ENCODE assay signal across 29 mouse cellular contexts in genomic region chr7:45213708-45214107, GRCm38 (mm10). TPM values are rescaled to one million over a fixed set of nuclear protein-coding genes. Genes with fewer than 3 reads are reported as not detected.
DNase-seq lines count a peak whose midpoint lies in the region; ATAC-seq and TF ChIP-seq lines count a peak whose summit lies in the region.
"Had no signal": no experiment of that assay in that cellular context is flagged by ENCODE, and none has a peak within 500 bp of the region (broad histone marks: within the 10 kb centered on the region; RNA-seq: fewer than 3 reads in every experiment).

No protein-coding gene starts in this region.

- ATAC-seq in forebrain, postnatal 0 days = no peak
- no peak for ATAC-seq in forebrain, embryonic 12.5 days (ENCODE audit: low FRiP score)
- ATAC-seq in liver, embryonic 16.5 days (ENCODE audit: low read depth) = peak; percentile 66
- ATAC-seq in megakaryocyte progenitor cell, adult 5-6 weeks (replicated peaks; ENCODE audit: poor library complexity) = no peak
- ATAC-seq: intestine, postnatal 0 days; midbrain, embryonic 15.5 days had no signal

- no peak overlapping the region for H3K4me3 ChIP-seq in forebrain, postnatal 0 days (ENCODE audit: low read depth, low read length)
- no peak overlapping the region for H3K4me3 ChIP-seq in forebrain, embryonic 12.5 days (replicated peaks)
- no peak overlapping the region for H3K4me3 ChIP-seq in MEL (ENCODE audit: control insufficient read depth in 1 of 2, insufficient read depth in 1 of 2, low read depth in 2 of 2, low read length in 2 of 2)
- no peak overlapping the region for H3K4me3 ChIP-seq in liver, adult 2 months (ENCODE audit: insufficient read depth, low read depth, low read length)
- no peak overlapping the region for H3K4me3 ChIP-seq in liver, embryonic 16.5 days (ENCODE audit: low read depth, low read length)
- H3K4me3 ChIP-seq: heart, embryonic 10.5 days; layer of hippocampus, adult 2 months; left cerebral cortex, adult 2 months; midbrain, embryonic 10.5 days; midbrain, embryonic 15.5 days had no signal

- no peaks in the 10 kb centered on the region for H3K36me3 ChIP-seq in forebrain, postnatal 0 days (ENCODE audit: insufficient read depth)
- H3K36me3 ChIP-seq in forebrain, embryonic 12.5 days (replicated peaks) = peaks cover 11% of the 10 kb centered on the region
- peaks cover 0 to 14% of the 10 kb centered on the region in 2 experiments; a peak in 2 of 4 replicates for H3K36me3 ChIP-seq in MEL (ENCODE audit: control insufficient read depth in 1 of 2, insufficient read depth in 2 of 2, low read length in 2 of 2)
- no peaks in the 10 kb centered on the region for H3K36me3 ChIP-seq in liver, adult 2 months (ENCODE audit: control insufficient read depth, insufficient read depth, low read length)
- H3K36me3 ChIP-seq in liver, embryonic 16.5 days (ENCODE audit: control insufficient read depth, insufficient read depth) = no peaks in the 10 kb centered on the region
- H3K36me3 ChIP-seq: midbrain, embryonic 15.5 days had no signal

- H3K9ac ChIP-seq in forebrain, postnatal 0 days = no peak overlapping the region
- H3K9ac ChIP-seq in forebrain, embryonic 12.5 days = no peak overlapping the region
- no peak overlapping the region for H3K9ac ChIP-seq in MEL (ENCODE audit: control insufficient read depth, low read depth, low read length, poor library complexity, severe bottlenecking)
- H3K9ac ChIP-seq in liver, adult 2 months (ENCODE audit: low read depth, low read length) = no peak overlapping the region
- H3K9ac ChIP-seq in liver, embryonic 16.5 days (ENCODE audit: low read depth, low read length) = no peak overlapping the region
- H3K9ac ChIP-seq: hindbrain, embryonic 14.5 days; lung, embryonic 14.5 days; midbrain, embryonic 15.5 days had no signal

- no peaks in the 10 kb centered on the region for H3K79me2 ChIP-seq in MEL (ENCODE audit: control insufficient read depth, insufficient read depth, low read length, poor library complexity)
- H3K79me2 ChIP-seq in liver, adult 2 months (ENCODE audit: control insufficient read depth, insufficient read depth, low read length) = no peaks in the 10 kb centered on the region

- intact Hi-C loops in left cerebral cortex, postnatal 25 days (cut with DNase I) = no loop called here

- WGBS in forebrain, postnatal 0 days = 67% methylated on average over 5 of the region's 5 CpGs
- 66% methylated on average over 5 of the region's 5 CpGs for WGBS in forebrain, embryonic 12.5 days
- 37% methylated on average over 5 of the region's 5 CpGs for WGBS in liver, adult 2 months
- 67% methylated on average over 5 of the region's 5 CpGs for WGBS in liver, embryonic 16.5 days (ENCODE audit: insufficient replicate concordance)

- TF ChIP-seq POLR2A in MEL (IDR thresholded peaks at IDR 0.05; ENCODE audit: control insufficient read depth in 1 of 2, insufficient read depth in 1 of 2, low read depth in 1 of 2, low read length in 2 of 2, poor library complexity in 1 of 2) = no peak
- TF ChIP-seq POLR2A in liver, adult 2 months (IDR thresholded peaks at IDR 0.05; ENCODE audit: extremely low read depth, insufficient read depth, low read length) = no peak

- TF ChIP-seq EP300 in MEL (IDR thresholded peaks at IDR 0.05; ENCODE audit: low read depth in 1 of 2, low read length in 2 of 2) = no peak

- peaks cover 14% of the 10 kb centered on the region for H3K4me1 ChIP-seq in forebrain, postnatal 0 days (ENCODE audit: insufficient read depth)
- peaks cover 29% of the 10 kb centered on the region for H3K4me1 ChIP-seq in forebrain, embryonic 12.5 days
- H3K4me1 ChIP-seq in MEL (ENCODE audit: control insufficient read depth in 1 of 2, insufficient read depth in 2 of 2, low read length in 2 of 2) = peaks cover 10 to 31% of the 10 kb centered on the region in 2 experiments
- peaks cover 3% of the 10 kb centered on the region for H3K4me1 ChIP-seq in liver, adult 2 months (ENCODE audit: control insufficient read depth, insufficient read depth, low read length)
- peaks cover 19% of the 10 kb centered on the region for H3K4me1 ChIP-seq in liver, embryonic 16.5 days (ENCODE audit: control insufficient read depth, low read depth, low read length)

- TF ChIP-seq CTCF in forebrain, postnatal 0 days (IDR thresholded peaks at IDR 0.05; ENCODE audit: low read depth) = no peak
- no peak for TF ChIP-seq CTCF in MEL (IDR thresholded peaks at IDR 0.05 in 2 of 3, conservative IDR thresholded peaks at IDR 0.05 in 1 of 3; ENCODE audit: control insufficient read depth in 1 of 3, insufficient read depth in 1 of 3, low read depth in 2 of 3, low read length in 3 of 3, poor library complexity in 1 of 3, severe bottlenecking in 1 of 3)
- no peak for TF ChIP-seq CTCF in liver, adult 2 months (IDR thresholded peaks at IDR 0.05; ENCODE audit: low read depth, low read length)

- TF ChIP-seq RAD21 in MEL (IDR thresholded peaks at IDR 0.05; ENCODE audit: low read depth, low read length) = no peak

- H3K27me3 ChIP-seq in forebrain, postnatal 0 days (ENCODE audit: insufficient read depth, low read length) = peaks cover 8% of the 10 kb centered on the region
- peaks cover 37% of the 10 kb centered on the region for H3K27me3 ChIP-seq in forebrain, embryonic 12.5 days
- no peaks in the 10 kb centered on the region for H3K27me3 ChIP-seq in MEL (ENCODE audit: control insufficient read depth in 1 of 2, insufficient read depth in 2 of 2, low read length in 2 of 2)
- H3K27me3 ChIP-seq in liver, adult 2 months (ENCODE audit: control insufficient read depth, insufficient read depth, low read length) = peaks cover 3% of the 10 kb centered on the region; the same call in 1 of the 2 replicates
- peaks cover 19% of the 10 kb centered on the region for H3K27me3 ChIP-seq in liver, embryonic 16.5 days (ENCODE audit: control insufficient read depth, insufficient read depth, low read depth, low read length)

- no peaks in the 10 kb centered on the region for H3K9me3 ChIP-seq in forebrain, postnatal 0 days (ENCODE audit: low read length)
- H3K9me3 ChIP-seq in forebrain, embryonic 12.5 days = no peaks in the 10 kb centered on the region
- no peaks in the 10 kb centered on the region for H3K9me3 ChIP-seq in MEL (replicated peaks; ENCODE audit: insufficient read depth, low read length)
- H3K9me3 ChIP-seq in liver, embryonic 16.5 days (replicated peaks; ENCODE audit: control insufficient read depth, low read length) = no peaks in the 10 kb centered on the region
- H3K9me3 ChIP-seq: heart, embryonic 10.5 days; midbrain, embryonic 10.5 days; midbrain, embryonic 15.5 days had no signal

- no peak for DNase-seq in forebrain, postnatal 0 days
- no peak for DNase-seq in MEL (ENCODE audit: low read depth, low spot score)
- peak; percentile 10 for DNase-seq in liver, adult 2 months (ENCODE audit: extremely low read depth, low read depth, low spot score)
- DNase-seq in left cerebral cortex, postnatal 25 days (ENCODE audit: low spot score in 2 of 2) = no peak
- DNase-seq: adrenal gland, postnatal 10 days; cerebellum, adult 8-10 months; cerebellum, postnatal 25 days; gastrocnemius, postnatal 14 days; heart, postnatal 36 days; kidney, adult 9 months; kidney, postnatal 25 days; left cerebral cortex, postnatal 4 days; lung, embryonic 14.5 days; lung, postnatal 14 days; right cerebral cortex, postnatal 4 days had no signal

- no peak overlapping the region for H3K4me2 ChIP-seq in forebrain, postnatal 0 days (ENCODE audit: low read depth)
- H3K4me2 ChIP-seq in forebrain, embryonic 12.5 days = no peak overlapping the region
- H3K4me2 ChIP-seq in liver, embryonic 16.5 days (ENCODE audit: low read depth, low read length) = no peak overlapping the region
- H3K4me2 ChIP-seq: hindbrain, embryonic 14.5 days; lung, embryonic 14.5 days; midbrain, embryonic 15.5 days had no signal

- 0 out of 2 replicates have a peak overlapping the region, but pooled peaks have one; percentile 40 for H3K27ac ChIP-seq in forebrain, postnatal 0 days (ENCODE audit: low read depth, low read length)
- no peak overlapping the region for H3K27ac ChIP-seq in forebrain, embryonic 12.5 days
- H3K27ac ChIP-seq in MEL (ENCODE audit: control insufficient read depth, low read depth, low read length) = no peak overlapping the region
- H3K27ac ChIP-seq in liver, adult 2 months (replicated peaks; ENCODE audit: insufficient read depth, low read depth, low read length) = no peak overlapping the region
- H3K27ac ChIP-seq in liver, embryonic 16.5 days (ENCODE audit: low read length) = no peak overlapping the region
- H3K27ac ChIP-seq: heart, embryonic 10.5 days; hindbrain, embryonic 14.5 days; layer of hippocampus, adult 2 months; left cerebral cortex, adult 2 months; midbrain, embryonic 10.5 days; midbrain, embryonic 15.5 days had no signal

RNA-seq across cellular contexts. Expression of gene Dkkl1, which starts 1.8 kb away (rescaled TPM):
- total RNA-seq in forebrain, postnatal 0 days (2014; rRNA removed) = 8.4 and 9.1 TPM in 2 replicates
- 8.9 and 12.1 TPM in 2 replicates for polyA plus RNA-seq in forebrain, postnatal 0 days (2015; fragmentation: Nextera tagmentation; extraction: Ambion mirVana)
- polyA plus RNA-seq in forebrain, embryonic 12.5 days (2016; fragmentation: Nextera tagmentation; extraction: Ambion mirVana) = 0.72 and 0.78 TPM in 2 replicates
- 8.5 and 9.2 TPM in 2 replicates for total RNA-seq in MEL (2012; rRNA removed)
- 10 to 100 TPM in 1 of 2 experiments, not detected in 1; 32.0 TPM for polyA plus RNA-seq in MEL (2012; ENCODE audit: insufficient read depth in 1 of 2, insufficient read length in 2 of 2, low read depth in 1 of 2, low replicate concordance in 2 of 2, missing spikeins in 1 of 2)
- total RNA-seq in liver, adult 2 months (2014; rRNA removed) = not detected in 2 replicates
- 0.21 TPM in 1 of 2 replicates, not detected in the other for polyA plus RNA-seq in liver, adult 2 months (2012; rRNA removed)
- 1.5 and 2.2 TPM in 2 replicates for polyA plus RNA-seq in liver, embryonic 16.5 days (2015; fragmentation: Nextera tagmentation; extraction: Ambion mirVana)
- 3.8 and 5.4 TPM in 2 replicates for total RNA-seq in megakaryocyte progenitor cell, adult 5-6 weeks (2015)
- total RNA-seq in megakaryocyte progenitor cell, adult 5-6 weeks (2017) = 4.2 and 5.6 TPM in 2 replicates
- 10 to 100 TPM; 25.1 to 29.2 TPM for total RNA-seq in left cerebral cortex, postnatal 25 days (2021)
- total RNA-seq: gastrocnemius, postnatal 14 days; heart, postnatal 36 days had no signal
- polyA plus RNA-seq: lung, embryonic 14.5 days had no signal

RNA-seq across cellular contexts. Expression of gene Tead2, which starts 1.8 kb away (rescaled TPM):
- 30.6 and 40.6 TPM in 2 replicates for total RNA-seq in forebrain, postnatal 0 days (2014; rRNA removed)
- polyA plus RNA-seq in forebrain, postnatal 0 days (2015; fragmentation: Nextera tagmentation; extraction: Ambion mirVana) = 18.4 and 22.5 TPM in 2 replicates
- 245 and 256 TPM in 2 replicates for polyA plus RNA-seq in forebrain, embryonic 12.5 days (2016; fragmentation: Nextera tagmentation; extraction: Ambion mirVana)
- 0.19 TPM in 1 of 2 replicates, not detected in the other for total RNA-seq in MEL (2012; rRNA removed)
- under 1 TPM in 1 of 2 experiments, not detected in 1; 0.38 TPM for polyA plus RNA-seq in MEL (2012; ENCODE audit: insufficient read depth in 1 of 2, insufficient read length in 2 of 2, low read depth in 1 of 2, low replicate concordance in 2 of 2, missing spikeins in 1 of 2)
- 1.2 and 1.5 TPM in 2 replicates for total RNA-seq in liver, adult 2 months (2014; rRNA removed)
- polyA plus RNA-seq in liver, adult 2 months (2012; rRNA removed) = 0.97 and 2.9 TPM in 2 replicates
- polyA plus RNA-seq in liver, embryonic 16.5 days (2015; fragmentation: Nextera tagmentation; extraction: Ambion mirVana) = 5.0 and 6.5 TPM in 2 replicates
- 2.2 TPM in 1 of 2 replicates, not detected in the other for total RNA-seq in megakaryocyte progenitor cell, adult 5-6 weeks (2015)
- 0.20 TPM in 1 of 2 replicates, not detected in the other for total RNA-seq in megakaryocyte progenitor cell, adult 5-6 weeks (2017)
- 1 to 10 TPM; 2.8 to 5.5 TPM for total RNA-seq in left cerebral cortex, postnatal 25 days (2021)
- total RNA-seq: granulocyte monocyte progenitor cell, adult 5-6 weeks; neutrophil, adult 5-6 weeks had no signal

RNA-seq across cellular contexts. Expression of gene Ccdc155, which starts 9.0 kb away (rescaled TPM):
- 0.14 and 0.46 TPM in 2 replicates for total RNA-seq in forebrain, postnatal 0 days (2014; rRNA removed)
- 0.35 and 0.97 TPM in 2 replicates for polyA plus RNA-seq in forebrain, postnatal 0 days (2015; fragmentation: Nextera tagmentation; extraction: Ambion mirVana)
- 1.2 TPM in 2 replicates for polyA plus RNA-seq in forebrain, embryonic 12.5 days (2016; fragmentation: Nextera tagmentation; extraction: Ambion mirVana)
- total RNA-seq in MEL (2012; rRNA removed) = 0.16 and 0.27 TPM in 2 replicates
- under 1 TPM in 1 of 2 experiments, not detected in 1; 0.38 TPM for polyA plus RNA-seq in MEL (2012; ENCODE audit: insufficient read depth in 1 of 2, insufficient read length in 2 of 2, low read depth in 1 of 2, low replicate concordance in 2 of 2, missing spikeins in 1 of 2)
- not detected in 2 replicates for total RNA-seq in liver, adult 2 months (2014; rRNA removed)
- not detected in 2 replicates for polyA plus RNA-seq in liver, adult 2 months (2012; rRNA removed)
- polyA plus RNA-seq in liver, embryonic 16.5 days (2015; fragmentation: Nextera tagmentation; extraction: Ambion mirVana) = 0.05 TPM in 1 of 2 replicates, not detected in the other
- total RNA-seq in megakaryocyte progenitor cell, adult 5-6 weeks (2015) = 0.15 TPM in 1 of 2 replicates, not detected in the other
- total RNA-seq in megakaryocyte progenitor cell, adult 5-6 weeks (2017) = 0.34 TPM in 1 of 2 replicates, not detected in the other
- 1 to 10 TPM; 5.2 to 5.3 TPM for total RNA-seq in left cerebral cortex, postnatal 25 days (2021)
- total RNA-seq: heart, postnatal 36 days had no signal
- polyA plus RNA-seq: intestine, postnatal 0 days had no signal

RNA-seq across cellular contexts. Expression of gene Cd37, which starts 25.2 kb away (rescaled TPM):
- 0.46 and 0.62 TPM in 2 replicates for total RNA-seq in forebrain, postnatal 0 days (2014; rRNA removed)
- 2.0 and 2.5 TPM in 2 replicates for polyA plus RNA-seq in forebrain, postnatal 0 days (2015; fragmentation: Nextera tagmentation; extraction: Ambion mirVana)
- polyA plus RNA-seq in forebrain, embryonic 12.5 days (2016; fragmentation: Nextera tagmentation; extraction: Ambion mirVana) = 1.2 and 1.3 TPM in 2 replicates
- 17.2 and 22.4 TPM in 2 replicates for total RNA-seq in MEL (2012; rRNA removed)
- polyA plus RNA-seq in MEL (2012; ENCODE audit: insufficient read depth in 1 of 2, insufficient read length in 2 of 2, low read depth in 1 of 2, low replicate concordance in 2 of 2, missing spikeins in 1 of 2) = 100 to 1,000 TPM in 1 of 2 experiments, not detected in 1; 111 TPM
- total RNA-seq in liver, adult 2 months (2014; rRNA removed) = 1.4 and 1.5 TPM in 2 replicates
- polyA plus RNA-seq in liver, adult 2 months (2012; rRNA removed) = 4.5 and 11.5 TPM in 2 replicates
- polyA plus RNA-seq in liver, embryonic 16.5 days (2015; fragmentation: Nextera tagmentation; extraction: Ambion mirVana) = 16.4 and 19.3 TPM in 2 replicates
- total RNA-seq in megakaryocyte progenitor cell, adult 5-6 weeks (2015) = 104 and 124 TPM in 2 replicates
- 76.6 and 81.9 TPM in 2 replicates for total RNA-seq in megakaryocyte progenitor cell, adult 5-6 weeks (2017)
- total RNA-seq in left cerebral cortex, postnatal 25 days (2021) = 1 to 10 TPM; 2.5 to 4.4 TPM

RNA-seq across cellular contexts. Expression of gene Slc6a16, which starts 27.2 kb away (rescaled TPM):
- total RNA-seq in forebrain, postnatal 0 days (2014; rRNA removed) = 0.24 TPM in 1 of 2 replicates, not detected in the other
- 0.74 and 1.7 TPM in 2 replicates for polyA plus RNA-seq in forebrain, postnatal 0 days (2015; fragmentation: Nextera tagmentation; extraction: Ambion mirVana)
- polyA plus RNA-seq in forebrain, embryonic 12.5 days (2016; fragmentation: Nextera tagmentation; extraction: Ambion mirVana) = 0.09 and 0.20 TPM in 2 replicates
- total RNA-seq in MEL (2012; rRNA removed) = not detected in 2 replicates
- polyA plus RNA-seq in MEL (2012; ENCODE audit: insufficient read depth in 1 of 2, insufficient read length in 2 of 2, low read depth in 1 of 2, low replicate concordance in 2 of 2, missing spikeins in 1 of 2) = not detected
- total RNA-seq in liver, adult 2 months (2014; rRNA removed) = 0.20 and 0.37 TPM in 2 replicates
- polyA plus RNA-seq in liver, adult 2 months (2012; rRNA removed) = 0.86 and 1.9 TPM in 2 replicates
- not detected in 2 replicates for polyA plus RNA-seq in liver, embryonic 16.5 days (2015; fragmentation: Nextera tagmentation; extraction: Ambion mirVana)
- not detected in 2 replicates for total RNA-seq in megakaryocyte progenitor cell, adult 5-6 weeks (2015)
- total RNA-seq in megakaryocyte progenitor cell, adult 5-6 weeks (2017) = not detected in 2 replicates
- 1 to 10 TPM; 1.6 to 1.9 TPM for total RNA-seq in left cerebral cortex, postnatal 25 days (2021)
- total RNA-seq: gastrocnemius, postnatal 14 days; granulocyte monocyte progenitor cell, adult 5-6 weeks; heart, postnatal 36 days; neutrophil, adult 5-6 weeks had no signal
- polyA plus RNA-seq: embryonic facial prominence, embryonic 11.5 days; intestine, postnatal 0 days; lung, embryonic 14.5 days; spleen, adult 2 months had no signal
